ENCODE assay signal across 22 mouse cellular contexts in genomic region chr9:29267663-29268062, GRCm38 (mm10).
DNase-seq lines count a peak whose midpoint lies in the region; ATAC-seq lines count a peak whose summit lies in the region.
"Had no signal": no experiment of that assay in that cellular context is flagged by ENCODE, and none has a peak within 500 bp of the region (broad histone marks: within the 10 kb centered on the region; RNA-seq: fewer than 3 reads in every experiment).

No protein-coding gene starts in this region.

- H3K4me3 ChIP-seq in heart, embryonic 13.5 days = no peak overlapping the region
- H3K4me3 ChIP-seq in midbrain, embryonic 13.5 days (replicated peaks) = no peak overlapping the region
- H3K4me3 ChIP-seq in midbrain, embryonic 10.5 days = no peak overlapping the region
- no peak overlapping the region for H3K4me3 ChIP-seq in embryonic facial prominence, embryonic 10.5 days
- H3K4me3 ChIP-seq: embryonic facial prominence, embryonic 15.5 days; left cerebral cortex, adult 2 months; liver, embryonic 13.5 days had no signal

- peaks cover 64% of the 10 kb centered on the region for H3K4me1 ChIP-seq in heart, embryonic 13.5 days
- H3K4me1 ChIP-seq in midbrain, embryonic 13.5 days (replicated peaks) = peaks cover 24% of the 10 kb centered on the region
- H3K4me1 ChIP-seq in midbrain, embryonic 10.5 days = 0 out of 2 replicates have a peak, but pooled peaks cover 3% of the 10 kb centered on the region
- H3K4me1 ChIP-seq in embryonic facial prominence, embryonic 10.5 days = peaks cover 8% of the 10 kb centered on the region; the same call in 1 of the 2 replicates
- H3K4me1 ChIP-seq: embryonic facial prominence, embryonic 15.5 days; liver, embryonic 13.5 days had no signal

- no peak for ATAC-seq in heart, embryonic 13.5 days (ENCODE audit: extremely low read depth, insufficient number of reproducible peaks, low FRiP score, low TSS enrichment)
- ATAC-seq in midbrain, embryonic 13.5 days = 0 out of 2 replicates have a peak, but pooled peaks have one; percentile 11
- ATAC-seq: CD4-positive, CD25-positive, alpha-beta regulatory T cell, adult 4 months had no signal

- no peak overlapping the region for H3K9ac ChIP-seq in heart, embryonic 13.5 days
- no peak overlapping the region for H3K9ac ChIP-seq in midbrain, embryonic 13.5 days (replicated peaks)
- H3K9ac ChIP-seq: embryonic facial prominence, embryonic 15.5 days; liver, embryonic 13.5 days had no signal

- peak; percentile 7 for DNase-seq in embryo, embryonic 11 days
- no peak for DNase-seq in embryo, embryonic 9.5 days (ENCODE audit: extremely low spot score)
- no peak for DNase-seq in heart, adult 8-10 months (ENCODE audit: low spot score)
- DNase-seq in midbrain, embryonic 10.5 days (ENCODE audit: low spot score) = no peak
- no peak for DNase-seq in embryonic facial prominence, embryonic 10.5 days (ENCODE audit: low spot score)
- DNase-seq: adrenal gland, postnatal 14 days; cerebellum, adult 11 months; gastrocnemius, postnatal 36 days; heart, postnatal 36 days; kidney, adult 2 months; liver, embryonic 13.5 days; lung, adult 2 months; lung, postnatal 14 days; retina, postnatal 1 day; right cerebral cortex, postnatal 25 days; spleen, adult 18-20 months had no signal

- H3K27me3 ChIP-seq in heart, embryonic 13.5 days (replicated peaks) = no peaks in the 10 kb centered on the region
- H3K27me3 ChIP-seq in midbrain, embryonic 13.5 days = no peaks in the 10 kb centered on the region
- no peaks in the 10 kb centered on the region for H3K27me3 ChIP-seq in midbrain, embryonic 10.5 days (ENCODE audit: low read depth, poor library complexity, severe bottlenecking)
- no peaks in the 10 kb centered on the region for H3K27me3 ChIP-seq in embryonic facial prominence, embryonic 10.5 days (replicated peaks; ENCODE audit: low read depth, poor library complexity, severe bottlenecking)
- H3K27me3 ChIP-seq: embryonic facial prominence, embryonic 15.5 days; liver, embryonic 13.5 days had no signal

- H3K27ac ChIP-seq in heart, embryonic 13.5 days (replicated peaks) = peak overlapping the region; percentile 39; the same call in 1 of the 2 replicates
- H3K27ac ChIP-seq in midbrain, embryonic 13.5 days = peak overlapping the region; percentile 59
- H3K27ac ChIP-seq in midbrain, embryonic 10.5 days (replicated peaks) = no peak overlapping the region
- no peak overlapping the region for H3K27ac ChIP-seq in embryonic facial prominence, embryonic 10.5 days (replicated peaks)
- H3K27ac ChIP-seq: embryonic facial prominence, embryonic 15.5 days; kidney, postnatal 0 days; liver, embryonic 13.5 days had no signal

- H3K4me2 ChIP-seq in heart, embryonic 13.5 days = no peak overlapping the region; the same call in 1 of the 2 replicates
- no peak overlapping the region for H3K4me2 ChIP-seq in midbrain, embryonic 13.5 days (replicated peaks)
- H3K4me2 ChIP-seq: embryonic facial prominence, embryonic 15.5 days; liver, embryonic 13.5 days had no signal

- 17% methylated on average over 3 of the region's 3 CpGs for WGBS in heart, embryonic 13.5 days
- WGBS in midbrain, embryonic 13.5 days = 42% methylated on average over 3 of the region's 3 CpGs
- 61% methylated on average over 3 of the region's 3 CpGs for WGBS in midbrain, embryonic 10.5 days
- 62% methylated on average over 3 of the region's 3 CpGs for WGBS in embryonic facial prominence, embryonic 10.5 days

- no peaks in the 10 kb centered on the region for H3K9me3 ChIP-seq in heart, embryonic 13.5 days
- no peaks in the 10 kb centered on the region for H3K9me3 ChIP-seq in midbrain, embryonic 13.5 days
- H3K9me3 ChIP-seq in midbrain, embryonic 10.5 days (replicated peaks) = no peaks in the 10 kb centered on the region
- no peaks in the 10 kb centered on the region for H3K9me3 ChIP-seq in embryonic facial prominence, embryonic 10.5 days
- H3K9me3 ChIP-seq: embryonic facial prominence, embryonic 15.5 days; liver, embryonic 13.5 days had no signal

- no peaks in the 10 kb centered on the region for H3K36me3 ChIP-seq in heart, embryonic 13.5 days
- H3K36me3 ChIP-seq in midbrain, embryonic 13.5 days = no peaks in the 10 kb centered on the region
- no peaks in the 10 kb centered on the region for H3K36me3 ChIP-seq in midbrain, embryonic 10.5 days
- H3K36me3 ChIP-seq in embryonic facial prominence, embryonic 10.5 days (replicated peaks) = no peaks in the 10 kb centered on the region
- H3K36me3 ChIP-seq: embryonic facial prominence, embryonic 15.5 days; liver, embryonic 13.5 days had no signal

Comparison
In these comparisons a context has a peak if more than half of its experiments do, and no peak if none do; other contexts are left out.
1. H3K27ac ChIP-seq: peak in heart, embryonic 13.5 days (single experiment) and midbrain, embryonic 13.5 days (single experiment); none in midbrain, embryonic 10.5 days (single experiment) and embryonic facial prominence, embryonic 10.5 days (single experiment).